Mouse (Mus musculus) midbrain, embryonic 11.5 days (tissue): ENCODE measurements at regions not wholly inside any gene's neighbourhood (a gene's known extent, or its start where the extent isn't known, plus 50 kb on each side); places are given as distances from the start of the nearest gene placed in this dataset.
A peak's percentile ranks its signal among the peaks of the same experiment; 100 is the strongest.

Experiments used
- ATAC-seq: fragments of 200-750 bp; cut with Nextera tagmentation; 2 replicates; pipeline ENCODE4 v1.8.0; 2017; ENCODE audit warnings: moderate TSS enrichment, moderate library complexity; ENCODE audit not compliant: low FRiP score
- DNase-seq: peaks from one replicate; pipeline ENCODE4 v3.0.0; 2015; ENCODE audit warnings: low spot score; ENCODE audit errors: missing footprints
- H3K27ac ChIP-seq: fragments of 300-500 bp; sonication (generic); 2 replicates; pipeline ENCODE4 v1.5.1; 2014; ENCODE audit warnings: low read depth, low read length
- H3K27me3 ChIP-seq: fragments of 300-500 bp; sonication (generic); 2 replicates; pipeline ENCODE4 v1.6.1; 2014; ENCODE audit warnings: mild to moderate bottlenecking, low read length, moderate library complexity, mixed read lengths; ENCODE audit not compliant: control insufficient read depth, insufficient read depth
- H3K36me3 ChIP-seq: fragments of 300-500 bp; sonication (generic); 2 replicates; pipeline ENCODE4 v1.6.1; 2014; ENCODE audit warnings: mild to moderate bottlenecking, low read length, moderate library complexity, mixed read lengths; ENCODE audit not compliant: control insufficient read depth, insufficient read depth
- H3K4me1 ChIP-seq: fragments of 300-500 bp; sonication (generic); 2 replicates; pipeline ENCODE4 v1.6.1; 2014; ENCODE audit warnings: low read length; ENCODE audit not compliant: control insufficient read depth, insufficient read depth
- H3K4me2 ChIP-seq: fragments of 300-500 bp; sonication (generic); 2 replicates; pipeline ENCODE4 v1.6.1; 2014; ENCODE audit warnings: mild to moderate bottlenecking, moderate library complexity
- H3K4me3 ChIP-seq: fragments of 300-500 bp; sonication (generic); 2 replicates; pipeline ENCODE4 v1.5.1; 2014; ENCODE audit warnings: low read depth, low read length
- H3K9ac ChIP-seq: fragments of 300-500 bp; sonication (generic); 2 replicates; pipeline ENCODE4 v1.6.1; 2014; ENCODE audit warnings: low read length
- H3K9me3 ChIP-seq: fragments of 300-500 bp; sonication (generic); 2 replicates; pipeline ENCODE4 v1.6.1; 2016; ENCODE audit warnings: low read length; ENCODE audit not compliant: control insufficient read depth
- WGBS: fragments of 180-500 bp; shearing (Covaris S2); extraction: QIAGEN DNeasy Blood & Tissue Kit; methylation state at CpG from one replicate; pipeline ENCODE4 v1.1.7; 2014; 5-methylcytosine and 5-hydroxymethylcytosine counted together

DNA sequence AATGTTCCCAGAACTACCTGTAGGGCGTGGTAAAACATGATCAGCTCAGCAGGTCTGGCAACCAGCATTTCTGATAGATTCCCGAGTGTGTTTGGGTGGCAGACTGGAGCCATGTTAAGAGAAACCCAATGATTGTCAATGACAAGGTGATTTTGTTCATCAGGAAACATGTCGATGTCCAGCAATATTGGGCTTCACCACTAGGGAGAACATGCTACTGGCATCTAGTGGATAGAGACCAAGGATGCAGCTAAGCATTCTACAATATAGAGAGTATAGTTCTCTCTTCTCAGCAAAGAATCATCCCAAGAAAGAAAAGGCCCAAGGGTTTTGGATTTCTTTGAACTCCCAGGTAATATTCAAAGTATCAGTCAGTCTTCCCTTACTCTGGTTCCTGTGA is 333.5 kb downstream of the Fam49a start:
- Histone ChIP-seq H3K4me1 (peaks cover 6% of the 10 kb centered on the region), H3K9me3 (no peaks in the 10 kb centered on the region), H3K27me3 (no peaks in the 10 kb centered on the region), H3K27ac (no peak overlapping the region), H3K36me3 (no peaks in the 10 kb centered on the region), H3K9ac (no peak overlapping the region), H3K4me3 (no peak overlapping the region), H3K4me2 (no peak overlapping the region)
- no peak for DNase-seq
- ATAC-seq = no peak
- WGBS = 83% methylated on average over 3 of the region's 3 CpGs

DNA sequence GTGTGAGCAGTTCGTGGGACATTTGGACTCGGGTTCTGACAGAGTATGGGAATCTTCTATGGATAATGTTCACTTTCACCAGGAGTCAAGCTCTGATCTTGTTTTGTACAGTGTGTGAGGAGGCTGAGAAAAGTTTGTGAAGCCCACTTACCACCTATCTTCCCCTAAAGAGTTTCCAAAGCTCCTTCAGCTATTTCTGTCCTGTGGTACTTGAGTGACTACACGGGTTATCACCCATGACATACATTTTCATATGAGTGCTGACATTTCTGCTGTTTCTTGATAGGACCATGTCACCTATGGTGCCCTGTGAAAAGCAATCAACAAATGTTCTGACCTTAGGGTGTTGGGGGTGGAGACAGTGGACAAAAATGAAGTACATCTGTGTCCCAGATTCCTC is 332.6 kb downstream of the Fam49a start:
- H3K4me3 ChIP-seq = no peak overlapping the region
- DNase-seq (no peak), ATAC-seq (no peak)
- H3K4me1 ChIP-seq = peaks cover 6% of the 10 kb centered on the region
- H3K9me3 ChIP-seq = no peaks in the 10 kb centered on the region
- H3K4me2 ChIP-seq = no peak overlapping the region
- no peaks in the 10 kb centered on the region for H3K27me3 ChIP-seq
- 91% methylated on average over 3 of the region's 3 CpGs for WGBS
- H3K9ac ChIP-seq = no peak overlapping the region
- no peaks in the 10 kb centered on the region for H3K36me3 ChIP-seq
- no peak overlapping the region for H3K27ac ChIP-seq

DNA sequence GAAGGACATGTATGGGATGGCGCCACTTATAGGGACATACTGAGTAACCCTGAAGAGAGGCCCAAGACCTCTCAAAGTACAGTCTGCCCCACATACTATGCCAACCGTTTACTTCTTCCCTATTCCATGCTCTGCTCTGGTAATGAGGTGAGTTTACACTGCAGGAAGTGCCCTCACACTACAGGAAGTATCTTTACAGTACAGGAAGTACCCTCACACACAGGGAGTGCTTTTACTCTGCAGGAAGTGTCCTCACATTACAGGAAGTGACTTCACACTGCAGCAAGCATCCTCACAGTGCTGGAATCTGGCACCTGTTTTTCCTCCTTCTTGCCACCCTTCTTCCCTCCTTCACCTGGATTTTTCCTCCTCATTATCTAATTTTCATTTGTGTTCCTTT is 331.4 kb downstream of the Fam49a start:
- Histone ChIP-seq H3K4me2 (no peak overlapping the region), H3K9ac (no peak overlapping the region), H3K27me3 (no peaks in the 10 kb centered on the region), H3K27ac (no peak overlapping the region), H3K9me3 (no peaks in the 10 kb centered on the region), H3K36me3 (no peaks in the 10 kb centered on the region), H3K4me1 (peaks cover 6% of the 10 kb centered on the region), H3K4me3 (no peak overlapping the region)
- no peak for DNase-seq
- ATAC-seq = no peak
- WGBS = 91% methylated on average over 2 of the region's 2 CpGs

DNA sequence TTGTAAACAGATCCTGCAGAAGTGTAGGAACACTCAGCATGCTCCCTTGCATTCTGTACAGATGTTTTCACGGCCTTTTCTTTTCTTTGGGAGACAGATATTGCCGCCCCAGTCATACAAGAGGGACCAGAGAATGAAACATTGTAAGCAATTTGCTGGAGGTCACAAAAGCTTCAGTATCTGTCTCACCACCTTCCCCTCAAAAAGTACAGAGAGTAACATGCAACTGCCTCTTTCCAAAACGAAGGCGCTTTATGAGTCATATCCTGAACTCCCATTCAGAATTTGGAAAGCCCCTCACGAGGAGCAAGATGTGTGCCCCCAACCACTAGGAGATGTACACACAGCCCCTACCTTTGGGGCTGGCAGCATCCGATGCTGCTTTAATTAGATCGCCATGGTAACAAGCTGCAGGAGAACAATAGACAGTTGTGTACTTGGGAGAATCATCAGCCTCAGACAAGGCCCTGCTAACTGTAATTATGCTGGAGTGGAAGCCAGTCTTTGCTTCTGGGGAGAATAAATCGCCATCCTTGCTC is 328.9 kb downstream of the Fam49a start:
- DNase-seq (peak; percentile 84), ATAC-seq (peak; percentile 86)
- Histone ChIP-seq H3K9ac (no peak overlapping the region; the same call in 1 of the 2 replicates), H3K4me1 (peaks cover 6% of the 10 kb centered on the region), H3K36me3 (no peaks in the 10 kb centered on the region), H3K27ac (no peak overlapping the region), H3K9me3 (no peaks in the 10 kb centered on the region), H3K27me3 (no peaks in the 10 kb centered on the region), H3K4me3 (no peak overlapping the region), H3K4me2 (no peak overlapping the region)
- WGBS = 61% methylated on average over 8 of the region's 8 CpGs

DNA sequence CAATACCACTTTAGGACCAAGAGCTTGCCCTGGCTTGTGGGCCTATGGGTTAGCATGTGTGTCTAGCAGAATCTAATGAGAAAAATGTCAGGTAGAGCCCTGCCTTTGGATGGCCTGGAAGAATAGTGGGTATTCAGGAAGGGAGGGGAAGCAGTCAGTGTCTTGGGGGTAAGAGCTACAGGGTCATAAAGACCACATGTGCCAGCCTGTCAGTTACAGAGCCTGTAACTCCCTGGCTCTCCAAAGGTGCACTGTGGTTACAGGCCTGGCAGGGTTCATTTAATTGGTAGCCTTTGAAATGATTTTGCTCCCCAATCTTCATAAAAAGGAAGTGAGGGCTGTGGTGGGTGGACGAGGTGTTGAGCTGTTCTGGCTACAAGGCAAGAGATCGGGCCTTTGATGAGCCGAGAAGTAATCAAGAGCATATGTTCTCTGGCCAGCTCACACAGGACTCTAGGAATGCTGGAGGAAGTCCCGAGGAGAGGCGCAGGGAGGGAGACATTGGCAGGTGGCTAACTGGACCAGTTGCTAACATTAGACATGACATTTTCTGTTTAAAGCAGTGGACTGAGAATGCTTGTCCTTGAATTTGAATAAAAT is 326.9 kb downstream of the Fam49a start:
- WGBS = 84% methylated on average over 5 of the region's 5 CpGs
- H3K4me3 ChIP-seq = no peak overlapping the region
- H3K4me1 ChIP-seq = peaks cover 6% of the 10 kb centered on the region
- H3K4me2 ChIP-seq = no peak overlapping the region
- no peak for ATAC-seq
- no peaks in the 10 kb centered on the region for H3K36me3 ChIP-seq
- no peaks in the 10 kb centered on the region for H3K9me3 ChIP-seq
- no peak for DNase-seq
- H3K27ac ChIP-seq = no peak overlapping the region
- H3K9ac ChIP-seq = no peak overlapping the region
- H3K27me3 ChIP-seq = no peaks in the 10 kb centered on the region

DNA sequence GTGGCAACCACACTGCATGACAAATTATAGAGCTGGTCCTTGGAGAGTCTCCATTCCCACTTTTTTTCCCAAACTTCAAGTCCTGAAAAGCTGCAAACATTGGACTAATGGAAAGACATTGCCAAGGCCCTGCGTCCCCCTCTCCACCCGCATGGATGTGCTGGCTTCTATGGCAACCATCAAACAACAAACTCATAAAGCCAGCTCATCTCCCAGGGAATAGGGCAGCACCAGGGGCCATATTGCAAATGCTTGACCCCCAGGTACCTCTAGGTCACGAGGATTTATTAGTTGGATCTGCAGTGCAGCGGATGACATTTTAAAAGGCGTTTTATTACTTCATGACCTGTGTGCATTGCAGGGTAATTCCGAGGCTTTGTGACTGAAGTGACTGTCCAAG is 324.5 kb downstream of the Fam49a start:
- H3K36me3 ChIP-seq = no peaks in the 10 kb centered on the region
- no peaks in the 10 kb centered on the region; the same call in 1 of the 2 replicates for H3K27me3 ChIP-seq
- peaks cover 17% of the 10 kb centered on the region for H3K4me1 ChIP-seq
- no peak overlapping the region for H3K9ac ChIP-seq
- no peak for DNase-seq
- 83% methylated on average over 6 of the region's 6 CpGs for WGBS
- no peak overlapping the region for H3K27ac ChIP-seq
- no peak for ATAC-seq
- no peak overlapping the region for H3K4me3 ChIP-seq
- no peaks in the 10 kb centered on the region for H3K9me3 ChIP-seq
- no peak overlapping the region for H3K4me2 ChIP-seq

DNA sequence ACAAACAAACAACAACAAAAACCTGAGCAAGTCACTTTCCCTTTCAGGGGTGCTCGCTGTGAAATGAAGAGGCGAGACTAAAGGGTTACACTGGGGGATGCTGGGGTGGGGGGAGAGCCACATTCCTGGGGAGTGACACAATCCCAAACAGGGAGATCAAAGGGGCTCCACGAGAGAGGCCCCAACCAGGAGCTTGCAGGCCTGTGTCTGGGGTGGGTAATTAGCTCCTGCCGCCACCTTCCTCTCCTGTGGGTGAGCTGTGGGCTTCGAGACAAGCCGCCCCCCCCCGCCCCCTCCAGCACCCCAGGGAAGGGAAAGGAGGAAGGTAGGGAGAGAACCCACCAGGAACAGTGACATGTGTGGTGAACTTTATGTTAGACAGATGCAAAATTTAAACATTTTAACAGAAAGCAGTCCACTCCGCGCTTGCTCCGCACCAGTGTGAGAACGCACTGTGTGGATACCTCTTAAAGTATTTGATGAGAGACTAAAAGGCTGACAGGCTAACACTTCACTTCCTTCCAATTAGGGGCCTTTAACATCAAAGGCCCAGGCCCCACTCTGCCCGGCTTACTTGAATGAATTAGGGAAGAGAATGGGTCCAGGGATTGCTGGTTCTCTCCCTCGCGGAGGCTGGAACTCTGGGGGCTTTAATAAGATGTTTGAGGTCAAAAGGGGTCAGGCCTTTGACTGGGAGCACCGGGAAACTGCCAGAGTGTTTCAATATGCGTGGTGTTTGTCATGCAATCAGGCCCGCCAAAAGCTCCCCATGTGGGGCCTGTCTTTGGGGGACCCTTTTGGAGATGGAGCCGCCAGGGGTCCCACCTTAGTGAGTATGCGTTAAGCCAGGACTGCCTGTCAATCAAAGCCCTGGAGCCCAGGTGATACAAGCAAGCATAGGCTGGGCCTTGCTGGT is 319.6 kb downstream of the Fam49a start:
- Histone ChIP-seq H3K27ac (peak overlapping the region; percentile 60), H3K4me1 (peaks cover 22% of the 10 kb centered on the region), H3K27me3 (no peaks in the 10 kb centered on the region; the same call in 1 of the 2 replicates), H3K36me3 (no peaks in the 10 kb centered on the region), H3K9ac (no peak overlapping the region), H3K9me3 (no peaks in the 10 kb centered on the region), H3K4me3 (no peak overlapping the region), H3K4me2 (peak overlapping the region; percentile 27)
- WGBS = under 1% methylated on average over 19 of the region's 19 CpGs
- ATAC-seq = peak; percentile 91
- DNase-seq = peak; percentile 95

DNA sequence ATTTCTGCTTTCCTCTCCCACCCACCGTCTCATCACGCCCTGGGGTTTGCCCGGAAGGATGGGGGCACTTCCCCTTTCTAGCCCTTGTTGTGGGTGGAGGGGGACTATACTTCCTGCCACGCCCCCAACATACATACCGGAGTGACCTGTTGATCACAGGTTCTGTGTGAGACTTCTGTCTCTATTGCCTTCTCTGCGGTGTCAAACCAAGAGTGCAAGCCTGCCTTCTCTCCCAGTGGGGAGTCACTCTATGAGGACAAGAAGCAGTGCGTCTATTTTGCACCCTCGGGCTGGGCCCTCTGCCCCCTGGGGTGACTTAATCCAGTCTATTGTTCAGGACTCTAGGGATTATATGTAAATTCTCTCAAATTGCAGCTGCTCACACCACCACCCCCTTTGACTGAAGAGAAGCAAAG is 318.8 kb downstream of the Fam49a start:
- H3K4me2 ChIP-seq = peak overlapping the region; percentile 27
- H3K9me3 ChIP-seq = no peaks in the 10 kb centered on the region
- H3K27ac ChIP-seq = peak overlapping the region; percentile 60; the same call in 1 of the 2 replicates
- no peak overlapping the region for H3K9ac ChIP-seq
- WGBS = 1% methylated on average over 8 of the region's 8 CpGs
- ATAC-seq (peak; percentile 78), DNase-seq (peak; percentile 94)
- no peaks in the 10 kb centered on the region; the same call in 1 of the 2 replicates for H3K27me3 ChIP-seq
- H3K36me3 ChIP-seq = no peaks in the 10 kb centered on the region
- peaks cover 22% of the 10 kb centered on the region for H3K4me1 ChIP-seq
- H3K4me3 ChIP-seq = no peak overlapping the region

DNA sequence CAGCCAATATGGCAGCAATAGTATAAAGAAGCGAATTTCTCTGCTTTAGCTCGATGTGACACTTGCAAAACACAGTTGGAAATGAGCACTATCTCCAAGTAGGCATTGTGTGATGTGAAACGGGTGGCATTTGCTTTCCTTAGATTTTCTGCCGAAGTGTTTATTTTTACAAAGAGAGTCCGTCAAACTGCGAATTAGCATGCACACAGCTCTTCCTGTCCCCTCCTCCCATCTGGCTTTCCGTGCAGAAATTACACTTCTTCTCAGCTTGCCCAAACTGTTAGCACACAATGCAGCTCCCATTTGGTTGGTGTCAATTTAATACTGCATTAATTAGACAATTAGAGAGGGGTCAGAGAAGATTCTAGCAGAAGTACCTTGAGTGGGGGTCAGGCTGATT is 316.3 kb downstream of the Fam49a start:
- H3K27ac ChIP-seq = no peak overlapping the region
- no peaks in the 10 kb centered on the region; the same call in 1 of the 2 replicates for H3K9me3 ChIP-seq
- no peak for ATAC-seq
- H3K4me3 ChIP-seq = no peak overlapping the region
- WGBS = 66% methylated on average over 7 of the region's 7 CpGs
- no peak overlapping the region for H3K4me2 ChIP-seq
- no peaks in the 10 kb centered on the region for H3K36me3 ChIP-seq
- DNase-seq = no peak
- H3K4me1 ChIP-seq = peaks cover 22% of the 10 kb centered on the region
- H3K27me3 ChIP-seq = no peaks in the 10 kb centered on the region; the same call in 1 of the 2 replicates
- H3K9ac ChIP-seq = no peak overlapping the region
